Mouse (Mus musculus) hindbrain, embryonic 11.5 days (tissue): ENCODE data around the gene Spns1. TPM values are rescaled to one million over a fixed set of nuclear protein-coding genes. Genes with fewer than 3 reads are reported as not detected.

Experiments used
- ATAC-seq: fragments of 200-750 bp; cut with Nextera tagmentation; 2 replicates; pipeline ENCODE4 v1.8.0; 2017; ENCODE audit warnings: mild to moderate bottlenecking, moderate TSS enrichment, moderate library complexity; ENCODE audit not compliant: low FRiP score
- DNase-seq: peaks from one replicate; pipeline ENCODE4 v3.0.0-alpha.2; 2015; ENCODE audit warnings: low spot score
- H3K27ac ChIP-seq: fragments of 300-500 bp; sonication (generic); 2 replicates; pipeline ENCODE4 v1.5.1; 2014; ENCODE audit warnings: mild to moderate bottlenecking, low read depth, low read length
- H3K27me3 ChIP-seq: fragments of 300-500 bp; sonication (generic); 2 replicates; pipeline ENCODE4 v1.6.1; 2014; ENCODE audit warnings: mild to moderate bottlenecking, low read length, moderate library complexity, mixed read lengths; ENCODE audit not compliant: control insufficient read depth, insufficient read depth
- H3K36me3 ChIP-seq: fragments of 300-500 bp; sonication (generic); 2 replicates; pipeline ENCODE4 v1.6.1; 2014; ENCODE audit warnings: mild to moderate bottlenecking, low read length, moderate library complexity, mixed read lengths; ENCODE audit not compliant: control insufficient read depth, insufficient read depth
- H3K4me1 ChIP-seq: fragments of 300-500 bp; sonication (generic); replicated peaks from 2 replicates; pipeline ENCODE4 v1.6.1; 2014; ENCODE audit warnings: low read length, mixed read lengths; ENCODE audit not compliant: control insufficient read depth, insufficient read depth
- H3K4me2 ChIP-seq: fragments of 300-500 bp; sonication (generic); replicated peaks from 2 replicates; pipeline ENCODE4 v1.6.1; 2014; ENCODE audit warnings: mild to moderate bottlenecking, low read depth, low read length
- H3K4me3 ChIP-seq: fragments of 300-500 bp; sonication (generic); 2 replicates; pipeline ENCODE4 v1.5.1; 2014; ENCODE audit warnings: low read depth, low read length
- H3K9ac ChIP-seq: fragments of 300-500 bp; sonication (generic); 2 replicates; pipeline ENCODE4 v1.6.1; 2014; ENCODE audit warnings: low read depth, low read length
- H3K9me3 ChIP-seq: fragments of 300-500 bp; sonication (generic); 2 replicates; pipeline ENCODE4 v1.6.1; 2016; ENCODE audit warnings: low read length; ENCODE audit not compliant: control insufficient read depth
- WGBS: fragments of 180-500 bp; shearing (Covaris S2); extraction: QIAGEN DNeasy Blood & Tissue Kit; methylation state at CpG from one replicate; pipeline ENCODE4 v1.1.7; 2014; 5-methylcytosine and 5-hydroxymethylcytosine counted together
- polyA plus RNA-seq: library from polyadenylated mRNA; unstranded; fragments of >200 nt; fragmentation: Nextera tagmentation; extraction: Ambion mirVana; gene quantifications from 2 replicates; pipeline ENCODE4 v1.2.1, GENCODE M21; 2014

Spns1 gene
- polyA plus RNA-seq, 1 experiment from 2014 or later: 36.0 TPM

- Histone ChIP-seq H3K9ac (no peak overlapping the region), H3K4me1 (no peaks in the 10 kb centered on the region), H3K9me3 (no peaks in the 10 kb centered on the region), H3K27ac (no peak overlapping the region), H3K27me3 (no peaks in the 10 kb centered on the region), H3K36me3 (no peaks in the 10 kb centered on the region), H3K4me3 (no peak overlapping the region), H3K4me2 (no peak overlapping the region)
- ATAC-seq (no peak), DNase-seq (no peak)
- 59% methylated on average over 10 of the region's 10 CpGs for WGBS
Observed at GRCm38 (mm10) chr7:126351419-126351951, 25.8 kb downstream of the Spns1 start.

GRCm38 (mm10) chr7:126350748-126351418 lies 26.4 kb downstream of the Spns1 start:
- no peaks in the 10 kb centered on the region for H3K9me3 ChIP-seq

GRCm38 (mm10) chr7:126348293-126348692 lies 29.0 kb downstream of the Spns1 start:
- no peak overlapping the region for H3K4me2 ChIP-seq
- H3K36me3 ChIP-seq: no peaks in the 10 kb centered on the region
- H3K9me3 ChIP-seq: no peaks in the 10 kb centered on the region
- no peaks in the 10 kb centered on the region for H3K4me1 ChIP-seq
- H3K27ac ChIP-seq: no peak overlapping the region
- no peak overlapping the region for H3K9ac ChIP-seq
- no peaks in the 10 kb centered on the region for H3K27me3 ChIP-seq
- ATAC-seq (no peak), DNase-seq (no peak)
- H3K4me3 ChIP-seq: no peak overlapping the region
- WGBS: 71% methylated on average over 8 of the region's 8 CpGs

More at GRCm38 (mm10) chr7:126350748-126351418, 26.4 kb downstream of the Spns1 start:
- H3K4me2 ChIP-seq: no peak overlapping the region
- H3K27ac ChIP-seq: no peak overlapping the region
- no peaks in the 10 kb centered on the region for H3K36me3 ChIP-seq
- WGBS: 66% methylated on average over 20 of the region's 20 CpGs
- H3K4me3 ChIP-seq: no peak overlapping the region
- H3K9ac ChIP-seq: no peak overlapping the region
- H3K27me3 ChIP-seq: no peaks in the 10 kb centered on the region
- ATAC-seq (no peak), DNase-seq (no peak)
- no peaks in the 10 kb centered on the region for H3K4me1 ChIP-seq

GRCm38 (mm10) chr7:126347098-126347497 lies 30.2 kb downstream of the Spns1 start:
- Histone ChIP-seq H3K36me3 (no peaks in the 10 kb centered on the region), H3K27me3 (no peaks in the 10 kb centered on the region), H3K4me3 (no peak overlapping the region), H3K9ac (no peak overlapping the region), H3K27ac (no peak overlapping the region), H3K9me3 (no peaks in the 10 kb centered on the region), H3K4me1 (no peaks in the 10 kb centered on the region), H3K4me2 (no peak overlapping the region)
- DNase-seq (no peak), ATAC-seq (no peak)
- 61% methylated on average over 1 of the region's 1 CpGs for WGBS

- Histone ChIP-seq H3K4me3 (no peak overlapping the region), H3K36me3 (no peaks in the 10 kb centered on the region), H3K27ac (no peak overlapping the region), H3K4me1 (no peaks in the 10 kb centered on the region), H3K9me3 (no peaks in the 10 kb centered on the region), H3K4me2 (no peak overlapping the region), H3K27me3 (no peaks in the 10 kb centered on the region), H3K9ac (no peak overlapping the region)
- 57% methylated on average over 3 of the region's 3 CpGs for WGBS
- ATAC-seq (no peak), DNase-seq (no peak)
Observed at GRCm38 (mm10) chr7:126345969-126346368, 31.3 kb downstream of the Spns1 start.

- Histone ChIP-seq H3K9ac (no peak overlapping the region), H3K9me3 (no peaks in the 10 kb centered on the region), H3K36me3 (no peaks in the 10 kb centered on the region), H3K27ac (no peak overlapping the region), H3K4me3 (no peak overlapping the region), H3K4me1 (no peaks in the 10 kb centered on the region), H3K27me3 (no peaks in the 10 kb centered on the region), H3K4me2 (no peak overlapping the region)
- no peak for ATAC-seq
- 75% methylated on average over 3 of the region's 3 CpGs for WGBS
- no peak for DNase-seq
Observed at GRCm38 (mm10) chr7:126345557-126345956, 31.7 kb downstream of the Spns1 start.

- no peak overlapping the region for H3K4me2 ChIP-seq
- no peak overlapping the region for H3K9ac ChIP-seq
- no peak overlapping the region for H3K4me3 ChIP-seq
- DNase-seq (no peak), ATAC-seq (no peak)
- no peaks in the 10 kb centered on the region for H3K36me3 ChIP-seq
- H3K4me1 ChIP-seq: no peaks in the 10 kb centered on the region
- 54% methylated on average over 6 of the region's 6 CpGs for WGBS
- H3K9me3 ChIP-seq: no peaks in the 10 kb centered on the region
- no peaks in the 10 kb centered on the region for H3K27me3 ChIP-seq
- H3K27ac ChIP-seq: no peak overlapping the region
Observed at GRCm38 (mm10) chr7:126340896-126341295, 36.4 kb downstream of the Spns1 start.

- H3K4me2 ChIP-seq: no peak overlapping the region
- H3K9ac ChIP-seq: no peak overlapping the region
- H3K4me1 ChIP-seq: no peaks in the 10 kb centered on the region
- H3K4me3 ChIP-seq: no peak overlapping the region
- H3K9me3 ChIP-seq: no peaks in the 10 kb centered on the region
- H3K36me3 ChIP-seq: no peaks in the 10 kb centered on the region
- no peak overlapping the region for H3K27ac ChIP-seq
- DNase-seq: no peak
- no peak for ATAC-seq
- H3K27me3 ChIP-seq: no peaks in the 10 kb centered on the region
- WGBS: 83% methylated on average over 6 of the region's 6 CpGs
Observed at GRCm38 (mm10) chr7:126340206-126340618, 37.0 kb downstream of the Spns1 start.

- ATAC-seq (no peak), DNase-seq (no peak)
- H3K4me1 ChIP-seq: no peaks in the 10 kb centered on the region
- no peaks in the 10 kb centered on the region for H3K9me3 ChIP-seq
- WGBS: 83% methylated on average over 8 of the region's 8 CpGs
- no peaks in the 10 kb centered on the region for H3K27me3 ChIP-seq
- no peak overlapping the region for H3K4me2 ChIP-seq
- H3K36me3 ChIP-seq: no peaks in the 10 kb centered on the region
- no peak overlapping the region for H3K27ac ChIP-seq
- no peak overlapping the region for H3K4me3 ChIP-seq
- no peak overlapping the region for H3K9ac ChIP-seq
Observed at GRCm38 (mm10) chr7:126339521-126339971, 37.7 kb downstream of the Spns1 start.
